Mouse (Mus musculus): ENCODE data around the gene Gm21985. TPM values are rescaled to one million over a fixed set of nuclear protein-coding genes. Genes with fewer than 3 reads are reported as not detected.

The Gm21985 gene
- polyA plus RNA-seq, 1 experiment, result not detected

DNA sequence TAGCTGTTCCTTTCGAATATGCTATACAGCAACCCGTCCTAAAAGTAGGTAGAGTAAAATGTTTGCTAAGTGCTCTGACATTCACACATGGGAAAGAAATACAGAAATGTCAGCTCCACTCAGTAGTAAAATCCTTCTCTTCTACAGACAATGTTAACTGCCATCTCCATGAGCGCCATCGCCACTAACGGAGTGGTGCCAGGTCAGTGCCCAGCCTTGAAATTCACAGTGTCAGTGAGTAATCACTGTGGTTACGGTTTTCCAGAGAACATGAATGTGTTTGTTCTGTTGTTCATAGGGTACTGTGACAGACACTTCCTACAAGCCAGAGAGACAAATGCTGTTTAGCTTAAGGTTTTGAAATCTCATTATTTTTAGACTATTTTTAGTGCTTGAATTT lies 71.1 kb downstream of the Gm21985 start:
- DNase-seq (ENCODE audit: low read depth), result no peak
- TF ChIP-seq POLR2A (IDR thresholded peaks at IDR 0.05; ENCODE audit: borderline replicate concordance, extremely low read depth, insufficient read depth, insufficient read length, poor library complexity, severe bottlenecking), result no peak
- TF ChIP-seq CTCF (IDR thresholded peaks at IDR 0.05; ENCODE audit: borderline replicate concordance, extremely low read depth, insufficient read depth, insufficient read length), result no peak

DNA sequence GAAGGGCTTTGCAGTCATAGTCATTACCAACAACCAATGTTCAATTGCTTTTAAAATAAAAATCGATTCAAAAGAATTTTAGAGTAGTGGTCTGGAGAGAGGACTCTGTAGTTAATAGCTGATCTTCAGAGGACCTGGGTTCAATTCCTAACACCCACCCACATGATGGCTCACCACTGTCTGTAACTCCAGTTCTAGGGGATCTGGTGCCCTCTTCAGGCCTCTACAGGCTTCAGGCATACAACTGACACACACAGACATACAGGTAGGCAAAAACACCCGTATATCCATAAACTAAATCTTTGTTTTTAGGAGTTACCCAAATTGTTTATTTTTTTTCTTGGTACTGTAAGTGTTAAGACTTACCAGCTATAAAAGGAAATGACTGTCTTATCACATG lies 73.6 kb downstream of the Gm21985 start:
- peak; percentile 12; the same call in 1 of the 2 replicates for TF ChIP-seq CTCF (IDR thresholded peaks at IDR 0.05; ENCODE audit: borderline replicate concordance, extremely low read depth, insufficient read depth, insufficient read length)
- no peak for TF ChIP-seq POLR2A (IDR thresholded peaks at IDR 0.05; ENCODE audit: borderline replicate concordance, extremely low read depth, insufficient read depth, insufficient read length, poor library complexity, severe bottlenecking)
- DNase-seq (ENCODE audit: low read depth), result no peak

DNA sequence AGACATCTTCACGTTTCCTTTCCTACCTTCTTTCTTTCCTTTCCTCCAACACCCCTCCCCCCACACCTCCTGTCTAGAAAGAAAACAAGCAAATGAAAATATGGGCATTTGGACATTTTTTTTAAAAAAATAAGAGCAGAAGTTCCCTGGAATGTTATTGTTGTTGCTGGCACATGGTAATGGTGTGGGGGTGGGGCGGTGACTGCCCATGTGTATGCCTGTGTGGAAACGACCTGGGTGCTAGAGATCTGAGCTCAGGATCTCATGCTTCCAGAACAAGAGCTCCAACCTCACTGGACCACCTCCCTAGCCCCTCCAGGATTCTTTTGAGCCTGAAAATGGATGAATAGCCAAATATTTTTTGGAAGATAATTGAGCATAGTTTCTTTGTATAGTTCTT lies 75.0 kb downstream of the Gm21985 start:
- no peak for TF ChIP-seq POLR2A (IDR thresholded peaks at IDR 0.05; ENCODE audit: borderline replicate concordance, extremely low read depth, insufficient read depth, insufficient read length, poor library complexity, severe bottlenecking)
- no peak for TF ChIP-seq CTCF (IDR thresholded peaks at IDR 0.05; ENCODE audit: borderline replicate concordance, extremely low read depth, insufficient read depth, insufficient read length)
- no peak for DNase-seq (ENCODE audit: low read depth)

DNA sequence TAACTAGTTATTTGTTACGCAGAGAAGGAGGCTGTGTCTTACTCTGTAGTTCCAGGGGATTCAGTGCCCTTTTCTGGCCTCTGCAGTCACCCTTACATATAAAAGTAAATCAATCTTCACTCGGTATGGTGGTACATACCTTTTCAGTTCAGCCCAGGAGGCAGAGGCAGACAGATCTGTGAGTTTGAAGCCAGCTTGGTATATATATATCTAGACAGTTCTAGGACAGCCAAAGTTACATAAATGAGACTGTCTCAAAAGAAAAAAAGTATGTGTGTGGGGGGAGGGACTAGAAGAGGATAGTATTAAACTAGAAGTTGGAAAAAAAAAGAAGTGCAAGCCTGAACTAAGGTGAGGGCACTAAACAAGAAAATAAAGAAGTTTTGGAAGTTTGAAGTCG lies 82.1 kb downstream of the Gm21985 start:
- TF ChIP-seq POLR2A (IDR thresholded peaks at IDR 0.05; ENCODE audit: borderline replicate concordance, extremely low read depth, insufficient read depth, insufficient read length, poor library complexity, severe bottlenecking) (no peak), CTCF (IDR thresholded peaks at IDR 0.05; ENCODE audit: borderline replicate concordance, extremely low read depth, insufficient read depth, insufficient read length) (no peak)
- no peak for DNase-seq (ENCODE audit: low read depth)

DNA sequence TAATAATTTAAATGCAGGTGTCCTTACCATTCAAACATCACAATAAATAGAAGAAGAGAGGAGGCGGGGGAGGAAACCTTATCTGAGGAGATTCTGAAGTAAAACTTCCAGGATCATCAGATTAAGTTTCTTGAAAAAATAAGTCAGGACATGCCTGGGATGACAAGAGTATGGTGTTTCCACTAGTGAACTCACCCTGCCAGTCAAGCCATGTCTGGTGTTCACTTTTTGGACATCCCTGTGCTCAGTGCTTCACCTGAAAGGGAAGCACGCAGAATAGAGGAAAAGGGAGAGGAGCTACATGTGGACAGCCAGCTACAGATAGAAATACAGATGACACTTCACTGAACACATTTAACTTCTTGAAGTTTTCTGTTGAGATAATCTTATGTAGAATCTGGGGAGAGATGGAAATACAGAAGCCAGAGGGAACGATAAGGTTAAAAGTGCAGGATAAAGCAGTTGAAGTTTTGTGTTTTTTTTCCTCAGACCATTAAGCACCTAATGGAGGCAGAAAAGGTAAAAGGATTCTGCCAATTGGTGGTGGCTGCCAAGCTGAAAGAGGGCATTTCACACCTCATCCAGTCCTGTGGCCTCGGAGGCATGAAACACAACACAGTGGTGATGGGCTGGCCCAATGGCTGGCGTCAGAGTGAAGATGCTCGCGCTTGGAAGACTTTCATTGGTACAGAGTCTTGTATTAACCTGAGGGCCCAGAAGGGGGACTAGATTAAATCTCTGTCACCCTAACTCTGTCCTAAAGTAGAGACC lies 87.8 kb downstream of the Gm21985 start:
- no peak for DNase-seq (ENCODE audit: low read depth)
- TF ChIP-seq CTCF (IDR thresholded peaks at IDR 0.05; ENCODE audit: borderline replicate concordance, extremely low read depth, insufficient read depth, insufficient read length) (no peak), POLR2A (IDR thresholded peaks at IDR 0.05; ENCODE audit: borderline replicate concordance, extremely low read depth, insufficient read depth, insufficient read length, poor library complexity, severe bottlenecking) (no peak)

DNA sequence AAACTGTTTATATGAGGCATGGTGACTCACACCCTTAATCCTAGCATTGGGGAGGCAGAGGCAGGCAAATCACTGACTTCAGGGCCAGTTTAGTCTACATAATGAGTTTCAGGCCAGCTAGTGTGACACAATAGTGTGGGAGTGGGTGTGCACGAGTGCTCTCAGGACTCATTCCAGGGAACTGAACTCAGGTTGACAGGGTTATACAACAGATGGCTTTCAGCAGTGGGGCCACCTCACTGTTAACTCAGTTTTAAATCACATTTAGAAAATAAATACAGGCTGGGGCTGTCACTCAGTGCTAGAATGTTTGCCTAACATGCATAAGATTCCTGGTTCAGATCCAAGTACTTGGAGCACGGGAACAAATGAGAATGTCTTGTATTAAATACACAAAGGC lies 93.5 kb downstream of the Gm21985 start:
- no peak for DNase-seq (ENCODE audit: low read depth)
- TF ChIP-seq POLR2A (IDR thresholded peaks at IDR 0.05; ENCODE audit: borderline replicate concordance, extremely low read depth, insufficient read depth, insufficient read length, poor library complexity, severe bottlenecking), result no peak

DNA sequence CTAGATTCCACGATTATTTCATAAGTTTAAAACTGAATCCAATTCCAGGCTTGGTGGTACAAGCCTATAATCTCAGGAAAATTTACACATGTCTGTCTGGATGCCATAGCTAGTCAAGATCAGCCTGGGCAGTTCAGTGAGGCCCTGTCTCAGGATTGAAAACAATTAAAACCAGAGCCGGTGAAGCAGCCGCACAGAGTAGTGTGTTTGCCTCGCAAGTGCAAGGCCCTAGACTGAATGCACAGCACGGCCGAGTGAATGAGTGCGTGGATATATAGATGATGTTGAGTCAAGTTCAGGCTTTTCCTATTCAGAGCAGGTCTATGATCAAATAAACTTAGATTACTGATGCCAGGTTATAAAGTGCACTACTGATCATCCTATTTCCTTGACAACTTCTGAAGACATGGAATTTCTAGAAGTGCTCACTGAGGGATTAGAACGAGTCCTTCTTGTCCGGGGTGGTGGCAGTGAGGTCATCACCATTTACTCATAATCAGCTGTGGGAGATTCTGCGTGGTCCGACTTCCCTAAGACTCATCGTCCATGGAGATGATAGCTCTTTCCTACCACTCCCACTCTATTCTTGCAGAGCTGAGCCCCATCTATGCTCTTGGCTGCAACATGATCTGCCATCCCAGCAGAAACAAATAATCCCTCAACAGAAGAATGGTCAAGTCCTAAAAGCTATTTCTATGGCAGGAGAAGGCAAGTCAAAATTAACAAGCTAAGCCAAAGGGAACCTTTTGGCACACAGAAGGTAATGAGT lies 94.1 kb downstream of the Gm21985 start:
- DNase-seq (ENCODE audit: low read depth), result no peak
- TF ChIP-seq CTCF (IDR thresholded peaks at IDR 0.05; ENCODE audit: borderline replicate concordance, extremely low read depth, insufficient read depth, insufficient read length) (no peak), POLR2A (IDR thresholded peaks at IDR 0.05; ENCODE audit: borderline replicate concordance, extremely low read depth, insufficient read depth, insufficient read length, poor library complexity, severe bottlenecking) (no peak)

DNA sequence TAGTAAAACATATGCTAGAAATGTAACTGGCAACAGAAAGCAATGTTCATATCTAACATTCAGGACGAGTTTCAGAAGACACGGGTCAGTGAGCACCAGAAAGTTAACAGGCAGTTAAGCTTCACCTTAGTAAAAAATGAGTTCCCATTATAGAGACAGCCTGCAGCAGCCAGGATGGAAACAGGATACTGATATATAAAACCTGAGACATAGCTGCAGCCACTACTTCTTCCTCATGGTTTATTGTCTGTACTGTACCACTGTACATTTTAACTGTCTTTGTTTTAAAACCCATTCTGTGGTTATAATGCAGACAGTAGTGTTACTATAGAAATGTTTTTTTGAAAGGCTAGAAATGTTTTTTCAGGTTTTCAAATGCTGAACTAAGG lies 94.7 kb downstream of the Gm21985 start:
- no peak for DNase-seq (ENCODE audit: low read depth)
- TF ChIP-seq CTCF (IDR thresholded peaks at IDR 0.05; ENCODE audit: borderline replicate concordance, extremely low read depth, insufficient read depth, insufficient read length) (no peak), POLR2A (IDR thresholded peaks at IDR 0.05; ENCODE audit: borderline replicate concordance, extremely low read depth, insufficient read depth, insufficient read length, poor library complexity, severe bottlenecking) (no peak)

DNA sequence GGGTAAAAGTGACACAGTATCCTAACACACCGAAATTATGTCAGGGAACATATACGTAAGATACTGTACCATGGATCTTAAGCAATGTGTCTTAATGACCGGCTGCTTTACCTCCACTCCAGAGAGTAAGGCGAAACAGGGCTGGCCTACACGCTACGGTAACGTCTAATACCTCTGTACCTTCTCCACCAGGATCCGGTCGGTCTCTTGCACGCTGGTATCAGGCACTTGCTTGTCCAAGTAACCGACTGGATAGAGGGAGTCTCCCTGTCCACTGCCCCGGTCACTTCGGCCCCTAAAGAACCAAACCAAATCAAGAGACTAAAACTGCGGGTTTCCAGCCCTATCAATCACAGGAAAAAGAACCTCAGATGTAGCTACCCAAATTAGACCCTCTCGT lies 101.1 kb downstream of the Gm21985 start:
- no peak for TF ChIP-seq POLR2A (IDR thresholded peaks at IDR 0.05; ENCODE audit: borderline replicate concordance, extremely low read depth, insufficient read depth, insufficient read length, poor library complexity, severe bottlenecking)
- TF ChIP-seq CTCF (IDR thresholded peaks at IDR 0.05; ENCODE audit: borderline replicate concordance, extremely low read depth, insufficient read depth, insufficient read length), result no peak
- no peak for DNase-seq (ENCODE audit: low read depth)

DNA sequence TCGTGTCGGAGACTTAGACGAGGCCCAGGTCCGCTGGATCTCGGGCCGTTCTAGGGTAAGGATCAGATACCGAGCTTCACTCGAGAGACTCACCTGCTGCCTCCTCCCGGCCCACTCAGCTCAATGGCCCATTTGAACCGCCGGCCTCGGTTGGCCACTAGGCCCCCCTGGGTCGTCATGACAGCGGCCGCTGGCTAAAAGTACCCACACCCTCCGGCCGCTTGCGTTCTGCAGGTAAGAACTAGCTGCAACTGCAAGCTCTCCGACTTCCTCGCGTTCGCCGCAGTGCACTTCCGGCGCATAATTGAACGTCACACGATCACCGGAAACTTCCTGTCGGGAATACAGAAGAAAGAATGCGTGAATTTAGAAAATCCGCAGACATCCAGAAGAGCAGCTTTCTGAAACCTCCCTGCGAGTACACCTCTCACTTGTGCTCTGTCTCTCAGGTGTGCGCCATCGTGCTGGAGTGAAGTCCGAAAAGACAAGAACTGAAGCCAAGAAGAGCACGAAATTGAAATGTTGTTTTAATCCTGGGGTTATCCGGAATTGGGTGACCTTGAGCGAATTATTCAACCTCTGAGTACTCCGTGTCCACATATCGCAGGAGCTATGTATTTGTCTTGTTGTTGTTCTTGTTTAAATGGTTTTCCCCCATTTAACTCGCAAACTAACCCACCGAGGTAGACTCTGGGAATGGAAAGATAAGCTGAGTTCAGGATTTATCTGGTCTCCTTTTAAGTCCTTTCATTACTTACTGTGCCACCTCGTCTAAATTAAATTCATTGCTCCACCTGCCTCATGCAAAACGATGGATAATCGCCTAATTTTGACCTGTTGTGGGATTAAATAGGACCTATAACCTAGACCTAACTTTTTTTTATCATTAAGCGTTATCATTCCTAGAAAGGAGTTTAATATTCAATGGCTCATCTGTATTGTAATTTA lies 101.9 kb downstream of the Gm21985 start, which contains the start of gene Emc4:
Gene Emc4 (minus strand): TSS at position 302 of the 948 bp plus-strand sequence.
- peak; percentile 98 for DNase-seq (ENCODE audit: low read depth)
- TF ChIP-seq CTCF (IDR thresholded peaks at IDR 0.05; ENCODE audit: borderline replicate concordance, extremely low read depth, insufficient read depth, insufficient read length) (no peak), POLR2A (IDR thresholded peaks at IDR 0.05; ENCODE audit: borderline replicate concordance, extremely low read depth, insufficient read depth, insufficient read length, poor library complexity, severe bottlenecking) (peak; percentile 29; the same call in 1 of the 2 replicates)

DNA sequence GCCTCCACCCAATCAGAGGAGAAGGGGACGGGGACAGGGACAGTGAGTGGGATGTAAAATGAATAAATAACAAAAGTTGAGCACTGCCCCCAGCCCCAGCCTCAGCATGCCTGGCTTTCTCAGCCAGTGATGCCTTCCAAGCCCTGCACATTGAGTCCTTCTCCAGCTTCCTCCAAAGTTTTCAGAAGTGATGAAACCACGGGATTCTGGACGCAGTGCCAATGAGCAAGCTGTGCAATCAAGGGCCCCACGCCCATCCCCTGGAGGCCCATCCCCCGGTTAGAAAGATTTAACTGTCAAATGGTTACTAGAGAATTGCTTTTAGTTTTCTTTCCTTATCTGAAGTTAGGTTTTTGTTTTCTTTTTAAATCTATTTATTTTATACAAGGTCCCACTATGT lies 103.8 kb downstream of the Gm21985 start:
- TF ChIP-seq CTCF (IDR thresholded peaks at IDR 0.05; ENCODE audit: borderline replicate concordance, extremely low read depth, insufficient read depth, insufficient read length), result no peak
- TF ChIP-seq POLR2A (IDR thresholded peaks at IDR 0.05; ENCODE audit: borderline replicate concordance, extremely low read depth, insufficient read depth, insufficient read length, poor library complexity, severe bottlenecking), result no peak
- DNase-seq (ENCODE audit: low read depth), result no peak

Measured in brain, embryonic 14.5 days (tissue).